Mouse (Mus musculus): Measurements from ENCODE around the gene Tubg1. TPM values are rescaled to one million over a fixed set of nuclear protein-coding genes. Genes with fewer than 3 reads are reported as not detected.

Gene Tubg1
- polyA plus RNA-seq, 1 experiment from 2014 or later: 78.8 TPM

- peaks cover 51% of the 10 kb centered on the region for H3K4me1 ChIP-seq (replicated peaks)
Observed at GRCm38 (mm10) chr11:101084246-101084645, 35.5 kb upstream of the Tubg1 start.

GRCm38 (mm10) chr11:101084811-101085210 lies 34.9 kb upstream of the Tubg1 start:
- WGBS: 91% methylated on average over 12 of the region's 12 CpGs
- Histone ChIP-seq H3K9me3 (replicated peaks) (no peaks in the 10 kb centered on the region), H3K4me3 (no peak overlapping the region), H3K27ac (ENCODE audit: poor library complexity, severe bottlenecking) (no peak overlapping the region), H3K9ac (peak overlapping the region; percentile 13; the same call in 1 of the 2 replicates), H3K4me2 (no peak overlapping the region), H3K27me3 (replicated peaks) (peaks cover 15% of the 10 kb centered on the region), H3K4me1 (replicated peaks) (peaks cover 45% of the 10 kb centered on the region), H3K36me3 (peaks cover 30% of the 10 kb centered on the region)
- ATAC-seq (ENCODE audit: insufficient number of reproducible peaks, low FRiP score): no peak

More at GRCm38 (mm10) chr11:101084246-101084645, 35.5 kb upstream of the Tubg1 start:
- Histone ChIP-seq H3K36me3 (peaks cover 25% of the 10 kb centered on the region), H3K9ac (no peak overlapping the region), H3K27ac (ENCODE audit: poor library complexity, severe bottlenecking) (no peak overlapping the region), H3K4me2 (no peak overlapping the region), H3K27me3 (replicated peaks) (peaks cover 20% of the 10 kb centered on the region), H3K9me3 (replicated peaks) (no peaks in the 10 kb centered on the region), H3K4me3 (no peak overlapping the region)
- WGBS: 77% methylated on average over 14 of the region's 14 CpGs
- ATAC-seq (ENCODE audit: insufficient number of reproducible peaks, low FRiP score): no peak

GRCm38 (mm10) chr11:101085617-101086322 lies 34.0 kb upstream of the Tubg1 start:
- 90% methylated on average over 18 of the region's 18 CpGs for WGBS
- ATAC-seq (ENCODE audit: insufficient number of reproducible peaks, low FRiP score): no peak
- peak overlapping the region; percentile 92; the same call in 1 of the 2 replicates for H3K9ac ChIP-seq
- no peaks in the 10 kb centered on the region for H3K9me3 ChIP-seq (replicated peaks)
- H3K4me3 ChIP-seq: no peak overlapping the region
- H3K4me1 ChIP-seq (replicated peaks): peaks cover 42% of the 10 kb centered on the region
- H3K36me3 ChIP-seq: peaks cover 40% of the 10 kb centered on the region
- peak overlapping the region; percentile 74; the same call in 1 of the 2 replicates for H3K27ac ChIP-seq (ENCODE audit: poor library complexity, severe bottlenecking)
- peaks cover 5% of the 10 kb centered on the region for H3K27me3 ChIP-seq (replicated peaks)
- peak overlapping the region; percentile 95 for H3K4me2 ChIP-seq

GRCm38 (mm10) chr11:101086323-101086674 lies 33.4 kb upstream of the Tubg1 start:
- peak overlapping the region; percentile 74 for H3K27ac ChIP-seq (ENCODE audit: poor library complexity, severe bottlenecking)
- H3K9me3 ChIP-seq (replicated peaks): no peaks in the 10 kb centered on the region
- peak overlapping the region; percentile 95 for H3K4me2 ChIP-seq
- H3K4me3 ChIP-seq: peak overlapping the region; percentile 86
- peak overlapping the region; percentile 92 for H3K9ac ChIP-seq
- 75% methylated on average over 6 of the region's 6 CpGs for WGBS
- H3K27me3 ChIP-seq (replicated peaks): no peaks in the 10 kb centered on the region
- H3K4me1 ChIP-seq (replicated peaks): peaks cover 42% of the 10 kb centered on the region
- H3K36me3 ChIP-seq: peaks cover 45% of the 10 kb centered on the region
- ATAC-seq (ENCODE audit: insufficient number of reproducible peaks, low FRiP score): no peak

GRCm38 (mm10) chr11:101086756-101087681 lies 32.7 kb upstream of the Tubg1 start, which contains the start of gene Mlx:
Gene Mlx (plus strand): TSS chr11:101087277.
- peaks cover 39% of the 10 kb centered on the region for H3K4me1 ChIP-seq (replicated peaks)
- no peaks in the 10 kb centered on the region for H3K9me3 ChIP-seq (replicated peaks)
- no peaks in the 10 kb centered on the region for H3K27me3 ChIP-seq (replicated peaks)
- peak; percentile 87 for ATAC-seq (ENCODE audit: insufficient number of reproducible peaks, low FRiP score)
- peaks cover 52% of the 10 kb centered on the region for H3K36me3 ChIP-seq
- peak within 1 kb of the TSS; percentile 86 for H3K4me3 ChIP-seq
- H3K27ac ChIP-seq (ENCODE audit: poor library complexity, severe bottlenecking): peak within 1 kb of the TSS; percentile 74
- H3K9ac ChIP-seq: peak within 1 kb of the TSS; percentile 92
- WGBS: 2% methylated on average over 52 of the region's 52 CpGs
- peak within 1 kb of the TSS; percentile 95 for H3K4me2 ChIP-seq

GRCm38 (mm10) chr11:101087682-101088055 lies 32.1 kb upstream of the Tubg1 start:
- no peak for ATAC-seq (ENCODE audit: insufficient number of reproducible peaks, low FRiP score)
- H3K4me2 ChIP-seq: peak overlapping the region; percentile 95
- H3K36me3 ChIP-seq: peaks cover 59% of the 10 kb centered on the region
- peaks cover 39% of the 10 kb centered on the region for H3K4me1 ChIP-seq (replicated peaks)
- no peaks in the 10 kb centered on the region for H3K9me3 ChIP-seq (replicated peaks)
- WGBS: 14% methylated on average over 8 of the region's 8 CpGs
- peak overlapping the region; percentile 92 for H3K9ac ChIP-seq
- H3K4me3 ChIP-seq: peak overlapping the region; percentile 86
- H3K27ac ChIP-seq (ENCODE audit: poor library complexity, severe bottlenecking): peak overlapping the region; percentile 73
- no peaks in the 10 kb centered on the region for H3K27me3 ChIP-seq (replicated peaks)

- no peaks in the 10 kb centered on the region for H3K27me3 ChIP-seq (replicated peaks)
- H3K9me3 ChIP-seq (replicated peaks): no peaks in the 10 kb centered on the region
- H3K27ac ChIP-seq (ENCODE audit: poor library complexity, severe bottlenecking): no peak overlapping the region
- peaks cover 68% of the 10 kb centered on the region for H3K36me3 ChIP-seq
- no peak for ATAC-seq (ENCODE audit: insufficient number of reproducible peaks, low FRiP score)
- no peak overlapping the region for H3K4me3 ChIP-seq
- H3K4me1 ChIP-seq (replicated peaks): peaks cover 37% of the 10 kb centered on the region
- no peak overlapping the region for H3K4me2 ChIP-seq
- 81% methylated on average over 1 of the region's 1 CpGs for WGBS
- no peak overlapping the region for H3K9ac ChIP-seq
Observed at GRCm38 (mm10) chr11:101089931-101090330, 29.8 kb upstream of the Tubg1 start.

GRCm38 (mm10) chr11:101094930-101095313 lies 24.8 kb upstream of the Tubg1 start:
- 1% methylated on average over 18 of the region's 18 CpGs for WGBS
- peak overlapping the region; percentile 84 for H3K4me3 ChIP-seq
- H3K9ac ChIP-seq: peak overlapping the region; percentile 90
- H3K27ac ChIP-seq (ENCODE audit: poor library complexity, severe bottlenecking): no peak overlapping the region
- H3K27me3 ChIP-seq (replicated peaks): no peaks in the 10 kb centered on the region
- no peaks in the 10 kb centered on the region for H3K9me3 ChIP-seq (replicated peaks)
- ATAC-seq (ENCODE audit: insufficient number of reproducible peaks, low FRiP score): no peak
- peaks cover 10% of the 10 kb centered on the region for H3K4me1 ChIP-seq (replicated peaks)
- peaks cover 75% of the 10 kb centered on the region for H3K36me3 ChIP-seq
- H3K4me2 ChIP-seq: peak overlapping the region; percentile 94

GRCm38 (mm10) chr11:101095314-101096024 lies 24.3 kb upstream of the Tubg1 start, which contains the start of gene Psmc3ip:
Gene Psmc3ip (minus strand): TSS chr11:101095436.
- Histone ChIP-seq H3K9me3 (replicated peaks) (no peaks in the 10 kb centered on the region), H3K4me3 (peak within 1 kb of the TSS; percentile 84), H3K27me3 (replicated peaks) (no peaks in the 10 kb centered on the region), H3K9ac (peak within 1 kb of the TSS; percentile 90), H3K4me1 (replicated peaks) (peaks cover 10% of the 10 kb centered on the region), H3K4me2 (peak within 1 kb of the TSS; percentile 94), H3K36me3 (peaks cover 75% of the 10 kb centered on the region), H3K27ac (ENCODE audit: poor library complexity, severe bottlenecking) (peak within 1 kb of the TSS; percentile 97)
- WGBS: under 1% methylated on average over 43 of the region's 43 CpGs
- peak; percentile 93 for ATAC-seq (ENCODE audit: insufficient number of reproducible peaks, low FRiP score)

GRCm38 (mm10) chr11:101098231-101098630 lies 21.5 kb upstream of the Tubg1 start:
- H3K27ac ChIP-seq (ENCODE audit: poor library complexity, severe bottlenecking): no peak overlapping the region
- no peak overlapping the region for H3K4me3 ChIP-seq
- H3K27me3 ChIP-seq (replicated peaks): no peaks in the 10 kb centered on the region
- no peak for ATAC-seq (ENCODE audit: insufficient number of reproducible peaks, low FRiP score)
- H3K4me2 ChIP-seq: no peak overlapping the region
- peaks cover 72% of the 10 kb centered on the region for H3K36me3 ChIP-seq
- WGBS: 90% methylated on average over 8 of the region's 8 CpGs
- H3K9ac ChIP-seq: 0 out of 2 replicates have a peak overlapping the region, but pooled peaks have one; percentile 27
- no peaks in the 10 kb centered on the region for H3K9me3 ChIP-seq (replicated peaks)
- peaks cover 12% of the 10 kb centered on the region for H3K4me1 ChIP-seq (replicated peaks)

All from heart, embryonic 12.5 days (tissue).